Mouse (Mus musculus) small intestine, adult 2 months (tissue): ENCODE data around the gene Gm20388. TPM values are rescaled to one million over a fixed set of nuclear protein-coding genes. Genes with fewer than 3 reads are reported as not detected.

Experiments used
- H3K27ac ChIP-seq: fragments of 200-500 bp; 2 replicates; pipeline ENCODE4 v1.5.1; 2012; ENCODE audit warnings: low read depth, low read length, control low read depth, inconsistent platforms; ENCODE audit not compliant: insufficient read depth
- H3K27me3 ChIP-seq: fragments of 200-500 bp; 2 replicates; pipeline ENCODE4 v1.6.1; 2012; ENCODE audit warnings: mild to moderate bottlenecking, moderate library complexity, low read length, inconsistent platforms; ENCODE audit not compliant: control insufficient read depth, insufficient read depth
- H3K36me3 ChIP-seq: fragments of 200-500 bp; 2 replicates; pipeline ENCODE4 v1.6.1; 2012; ENCODE audit warnings: mild to moderate bottlenecking, low read length, control low read depth, inconsistent platforms; ENCODE audit not compliant: control insufficient read depth, insufficient read depth
- H3K4me1 ChIP-seq: fragments of 200-500 bp; 2 replicates; pipeline ENCODE4 v1.6.1; 2012; ENCODE audit warnings: low read length, inconsistent platforms, mixed read lengths; ENCODE audit not compliant: control insufficient read depth, insufficient read depth, insufficient read length
- H3K4me3 ChIP-seq: fragments of 200-500 bp; 2 replicates; pipeline ENCODE4 v1.5.1; 2012; ENCODE audit warnings: low read depth, mild to moderate bottlenecking, control low read depth, inconsistent platforms, low read length, moderate library complexity
- CTCF ChIP-seq: fragments of 200-500 bp; IDR thresholded peaks from 2 replicates; pipeline ENCODE4 v1.5.1; 2012; ENCODE audit warnings: low read depth, mild to moderate bottlenecking, control low read depth, inconsistent platforms, low read length, moderate library complexity, mixed read lengths; ENCODE audit not compliant: insufficient replicate concordance, insufficient read length; ENCODE audit errors: extremely low read depth
- POLR2A ChIP-seq: fragments of 200-500 bp; IDR thresholded peaks from 2 replicates; pipeline ENCODE4 v1.6.1; 2012; ENCODE audit warnings: low read depth, mild to moderate bottlenecking, control low read depth, inconsistent platforms, low read length, moderate library complexity
- WGBS: fragments of 180-500 bp; shearing (Covaris S2); methylation state at CpG from one replicate; pipeline ENCODE4 v1.1.7; 2018; 5-methylcytosine and 5-hydroxymethylcytosine counted together
- polyA plus RNA-seq: library from polyadenylated mRNA; depleted of rRNA; stranded (reverse); fragments of >200 nt; gene quantifications from 2 replicates; pipeline ENCODE4 v1.2.3, GENCODE M21; 2012

The Gm20388 gene
- polyA plus RNA-seq, 1 experiment = 37.3 TPM

GRCm38 (mm10) chr8:122766647-122767200, 2856.1 kb downstream of the Gm20388 start:
- H3K27ac ChIP-seq = no peak overlapping the region
- no peak overlapping the region for H3K4me3 ChIP-seq
- H3K4me1 ChIP-seq = peaks cover 5% of the 10 kb centered on the region; the same call in 1 of the 2 replicates
- 82% methylated on average over 8 of the region's 8 CpGs for WGBS
- H3K36me3 ChIP-seq = no peaks in the 10 kb centered on the region
- H3K27me3 ChIP-seq = no peaks in the 10 kb centered on the region
- TF ChIP-seq CTCF = no peak
- no peak for TF ChIP-seq POLR2A

- TF ChIP-seq CTCF = no peak
- TF ChIP-seq POLR2A = no peak
- Histone ChIP-seq H3K36me3 (no peaks in the 10 kb centered on the region), H3K4me3 (no peak overlapping the region), H3K4me1 (peaks cover 5% of the 10 kb centered on the region; the same call in 1 of the 2 replicates), H3K27ac (no peak overlapping the region), H3K27me3 (no peaks in the 10 kb centered on the region)
- WGBS = 76% methylated on average over 9 of the region's 9 CpGs
Observed at GRCm38 (mm10) chr8:122767229-122767628, 2856.6 kb downstream of the Gm20388 start.

- peaks cover 5% of the 10 kb centered on the region; the same call in 1 of the 2 replicates for H3K4me1 ChIP-seq
- H3K4me3 ChIP-seq = no peak overlapping the region
- no peak overlapping the region for H3K27ac ChIP-seq
- no peaks in the 10 kb centered on the region for H3K27me3 ChIP-seq
- TF ChIP-seq POLR2A = no peak
- no peak for TF ChIP-seq CTCF
- no peaks in the 10 kb centered on the region for H3K36me3 ChIP-seq
- 32% methylated on average over 24 of the region's 24 CpGs for WGBS
Observed at GRCm38 (mm10) chr8:122769251-122770058, 2858.8 kb downstream of the Gm20388 start.

GRCm38 (mm10) chr8:122772431-122773060, 2861.9 kb downstream of the Gm20388 start:
- H3K27me3 ChIP-seq = no peaks in the 10 kb centered on the region
- H3K27ac ChIP-seq = no peak overlapping the region
- H3K4me3 ChIP-seq = no peak overlapping the region
- H3K4me1 ChIP-seq = peaks cover 5% of the 10 kb centered on the region; the same call in 1 of the 2 replicates
- 16% methylated on average over 10 of the region's 10 CpGs for WGBS
- no peak for TF ChIP-seq POLR2A
- TF ChIP-seq CTCF = no peak
- no peaks in the 10 kb centered on the region for H3K36me3 ChIP-seq

GRCm38 (mm10) chr8:122775285-122776155, 2864.9 kb downstream of the Gm20388 start, which contains the start of gene Acsf3:
Acsf3 (plus strand) TSS chr8:122775486.
- TF ChIP-seq POLR2A (no peak), CTCF (no peak)
- no peak within 1 kb of the TSS for H3K27ac ChIP-seq

GRCm38 (mm10) chr8:122777701-122778100, 2867.1 kb downstream of the Gm20388 start:
- no peaks in the 10 kb centered on the region for H3K27me3 ChIP-seq
- no peaks in the 10 kb centered on the region for H3K4me1 ChIP-seq
- no peak overlapping the region for H3K27ac ChIP-seq
- peaks cover 23% of the 10 kb centered on the region for H3K36me3 ChIP-seq
- H3K4me3 ChIP-seq = no peak overlapping the region
- WGBS = 93% methylated on average over 6 of the region's 6 CpGs
- TF ChIP-seq POLR2A (no peak), CTCF (no peak)

More at GRCm38 (mm10) chr8:122775285-122776155, 2864.9 kb downstream of the Gm20388 start, which contains the start of gene Acsf3:
- peak within 1 kb of the TSS; percentile 77 for H3K4me3 ChIP-seq
- peaks cover 6% of the 10 kb centered on the region; the same call in 1 of the 2 replicates for H3K36me3 ChIP-seq
- 2% methylated on average over 50 of the region's 50 CpGs for WGBS
- no peaks in the 10 kb centered on the region for H3K27me3 ChIP-seq
- H3K4me1 ChIP-seq = no peaks in the 10 kb centered on the region
